Mouse (Mus musculus) MEL (cell line): Measurements from ENCODE around the gene Rph3al. TPM values are rescaled to one million over a fixed set of nuclear protein-coding genes. Genes with fewer than 3 reads are reported as not detected.

ENCODE experiments used
- DNase-seq: peaks from one replicate; pipeline ENCODE4 v3.0.0; 2011; ENCODE audit warnings: low read depth, low spot score
- H3K27ac ChIP-seq: 2 replicates; pipeline ENCODE4 v1.5.1; 2012; ENCODE audit warnings: low read depth, mild to moderate bottlenecking, control low read depth, low read length, moderate library complexity; ENCODE audit not compliant: control insufficient read depth
- H3K27me3 ChIP-seq, 2 experiments: fragments of 150-350 bp in 1 of 2; sonication (generic) in 1 of 2; 2 replicates each; pipeline ENCODE4 v1.6.1; 2012; ENCODE audit warnings: low read length in 2 of 2, mild to moderate bottlenecking in 2 of 2, improper control_type of control experiment in 1 of 2, moderate library complexity in 1 of 2; ENCODE audit not compliant: insufficient read depth in 2 of 2, control insufficient read depth in 1 of 2
- H3K36me3 ChIP-seq, 2 experiments: 2 replicates each; pipeline ENCODE4 v1.6.1; 2012 to 2014; ENCODE audit warnings: low read length in 2 of 2, improper control_type of control experiment in 1 of 2, inconsistent platforms in 1 of 2, mild to moderate bottlenecking in 1 of 2; ENCODE audit not compliant: insufficient read depth in 2 of 2, control insufficient read depth in 1 of 2
- H3K4me1 ChIP-seq, 2 experiments: fragments of 150-350 bp in 1 of 2; sonication (generic) in 1 of 2; 2 replicates each; pipeline ENCODE4 v1.6.1; 2012; ENCODE audit warnings: low read length in 2 of 2, improper control_type of control experiment in 1 of 2, mild to moderate bottlenecking in 1 of 2; ENCODE audit not compliant: insufficient read depth in 2 of 2, control insufficient read depth in 1 of 2
- H3K4me3 ChIP-seq, 2 experiments: fragments of 150-350 bp in 1 of 2; sonication (generic) in 1 of 2; 2 replicates each; pipeline ENCODE4 v1.5.1; 2012; ENCODE audit warnings: low read depth in 2 of 2, low read length in 2 of 2, mild to moderate bottlenecking in 2 of 2, moderate library complexity in 2 of 2, control low read depth in 1 of 2, improper control_type of control experiment in 1 of 2; ENCODE audit not compliant: control insufficient read depth in 1 of 2, insufficient read depth in 1 of 2
- H3K79me2 ChIP-seq: 2 replicates; pipeline ENCODE4 v1.6.1; 2012; ENCODE audit warnings: mild to moderate bottlenecking, low read length, moderate library complexity; ENCODE audit not compliant: control insufficient read depth, poor library complexity, insufficient read depth
- H3K9ac ChIP-seq: 2 replicates; pipeline ENCODE4 v1.6.1; 2012; ENCODE audit warnings: low read depth, mild to moderate bottlenecking, control low read depth, low read length, moderate library complexity; ENCODE audit not compliant: control insufficient read depth, poor library complexity, severe bottlenecking
- H3K9me3 ChIP-seq: fragments of 150-350 bp; sonication (generic); replicated peaks from 2 replicates; pipeline ENCODE4 v1.6.1; 2012; ENCODE audit warnings: mild to moderate bottlenecking, low read length, improper control_type of control experiment, moderate library complexity; ENCODE audit not compliant: insufficient read depth
- BHLHE40 ChIP-seq: IDR thresholded peaks from 2 replicates; pipeline ENCODE4 v1.6.1; 2012; ENCODE audit warnings: low read depth, mild to moderate bottlenecking, inconsistent platforms, low read length, improper control_type of control experiment, borderline replicate concordance
- CHD2 ChIP-seq: IDR thresholded peaks from 2 replicates; pipeline ENCODE4 v1.6.1; 2011; ENCODE audit warnings: low read length, improper control_type of control experiment
- CTCF ChIP-seq, 3 experiments: IDR thresholded peaks in 2 of 3; conservative IDR thresholded peaks in 1 of 3; 2 replicates each; pipeline ENCODE4 v1.5.1; 2011 to 2012; ENCODE audit warnings: low read length in 3 of 3, low read depth in 2 of 3, mild to moderate bottlenecking in 2 of 3, improper control_type of control experiment in 1 of 3, inconsistent platforms in 1 of 3, mixed read lengths in 1 of 3, moderate library complexity in 1 of 3; ENCODE audit not compliant: control insufficient read depth in 1 of 3, insufficient read depth in 1 of 3, poor library complexity in 1 of 3, severe bottlenecking in 1 of 3
- E2F4 ChIP-seq: IDR thresholded peaks from 2 replicates; pipeline ENCODE4 v1.6.1; 2011; ENCODE audit warnings: low read depth, low read length, improper control_type of control experiment, borderline replicate concordance
- ELF1 ChIP-seq: IDR thresholded peaks from 2 replicates; pipeline ENCODE4 v1.6.1; 2014; ENCODE audit warnings: low read depth, mild to moderate bottlenecking, inconsistent platforms, low read length, improper control_type of control experiment, moderate library complexity
- EP300 ChIP-seq, 2 experiments: IDR thresholded peaks; 2 replicates each; pipeline ENCODE4 v1.6.1; 2011; ENCODE audit warnings: improper control_type of control experiment in 2 of 2, low read length in 2 of 2, low read depth in 1 of 2, mild to moderate bottlenecking in 1 of 2
- ETS1 ChIP-seq: IDR thresholded peaks from 2 replicates; pipeline ENCODE4 v1.6.1; 2012; ENCODE audit warnings: low read depth, mild to moderate bottlenecking, inconsistent platforms, low read length, improper control_type of control experiment, moderate library complexity
- GABPA ChIP-seq: IDR thresholded peaks from 2 replicates; pipeline ENCODE4 v1.6.1; 2012; ENCODE audit warnings: low read depth, mild to moderate bottlenecking, inconsistent platforms, low read length, improper control_type of control experiment, moderate library complexity
- GATA1 ChIP-seq: IDR thresholded peaks from 2 replicates; pipeline ENCODE4 v1.6.1; 2011; ENCODE audit warnings: low read depth, low read length, improper control_type of control experiment
- JUND ChIP-seq: IDR thresholded peaks from 2 replicates; pipeline ENCODE4 v1.6.1; 2011; ENCODE audit warnings: low read depth, mild to moderate bottlenecking, improper control_type of control experiment, low read length
- KAT2A ChIP-seq: conservative IDR thresholded peaks from 2 replicates; pipeline ENCODE4 v1.6.1; 2012; ENCODE audit warnings: low read depth, low read length, improper control_type of control experiment, inconsistent platforms
- MAFK ChIP-seq: IDR thresholded peaks from 2 replicates; pipeline ENCODE4 v1.6.1; 2011; ENCODE audit warnings: low read depth, mild to moderate bottlenecking, low read length, improper control_type of control experiment, borderline replicate concordance
- MAZ ChIP-seq: IDR thresholded peaks from 2 replicates; pipeline ENCODE4 v1.6.1; 2012; ENCODE audit warnings: low read depth, mild to moderate bottlenecking, inconsistent platforms, low read length, improper control_type of control experiment
- MXI1 ChIP-seq: IDR thresholded peaks from 2 replicates; pipeline ENCODE4 v1.6.1; 2011; ENCODE audit warnings: mild to moderate bottlenecking, low read depth, low read length, improper control_type of control experiment
- MYB ChIP-seq: IDR thresholded peaks from 2 replicates; pipeline ENCODE4 v1.6.1; 2011; ENCODE audit warnings: mild to moderate bottlenecking, low read depth, low read length, improper control_type of control experiment
- NRF1 ChIP-seq: IDR thresholded peaks from 2 replicates; pipeline ENCODE4 v1.6.1; 2014; ENCODE audit warnings: low read depth, mild to moderate bottlenecking, inconsistent platforms, low read length, improper control_type of control experiment, moderate library complexity; ENCODE audit not compliant: poor library complexity, insufficient read depth, severe bottlenecking
- POLR2A ChIP-seq, 2 experiments: IDR thresholded peaks; 2 replicates each; pipeline ENCODE4 v1.6.1; 2011 to 2012; ENCODE audit warnings: low read length in 2 of 2, mild to moderate bottlenecking in 2 of 2, control low read depth in 1 of 2, improper control_type of control experiment in 1 of 2, low read depth in 1 of 2, moderate library complexity in 1 of 2; ENCODE audit not compliant: control insufficient read depth in 1 of 2, insufficient read depth in 1 of 2, poor library complexity in 1 of 2
- POLR2AphosphoS2 ChIP-seq: IDR thresholded peaks from 2 replicates; pipeline ENCODE4 v1.6.1; 2011; ENCODE audit warnings: low read length, improper control_type of control experiment
- POLR2AphosphoS5 ChIP-seq: IDR thresholded peaks from 2 replicates; pipeline ENCODE4 v1.6.1; 2012; ENCODE audit warnings: low read depth, borderline replicate concordance, mild to moderate bottlenecking, inconsistent platforms, low read length, moderate library complexity, mixed read lengths
- RCOR1 ChIP-seq: IDR thresholded peaks from 2 replicates; pipeline ENCODE4 v1.6.1; 2012; ENCODE audit warnings: low read depth, mild to moderate bottlenecking, inconsistent platforms, low read length, improper control_type of control experiment
- SMC3 ChIP-seq: IDR thresholded peaks from 2 replicates; pipeline ENCODE4 v1.6.1; 2011; ENCODE audit warnings: low read depth, low read length, improper control_type of control experiment
- TAL1 ChIP-seq: IDR thresholded peaks from 2 replicates; pipeline ENCODE4 v1.6.1; 2012; ENCODE audit warnings: mild to moderate bottlenecking, inconsistent platforms, low read length, moderate library complexity, mixed read lengths
- TCF12 ChIP-seq: IDR thresholded peaks from 2 replicates; pipeline ENCODE4 v1.6.1; 2014; ENCODE audit warnings: low read depth, mild to moderate bottlenecking, inconsistent platforms, low read length, improper control_type of control experiment, moderate library complexity
- UBTF ChIP-seq: IDR thresholded peaks from 2 replicates; pipeline ENCODE4 v1.6.1; 2012; ENCODE audit warnings: low read depth, mild to moderate bottlenecking, inconsistent platforms, low read length, improper control_type of control experiment, moderate library complexity, borderline replicate concordance; ENCODE audit not compliant: insufficient read depth
- USF1 ChIP-seq: IDR thresholded peaks from 2 replicates; pipeline ENCODE4 v1.6.1; 2014; ENCODE audit warnings: low read depth, mild to moderate bottlenecking, inconsistent platforms, low read length, improper control_type of control experiment, moderate library complexity
- USF2 ChIP-seq, 2 experiments: IDR thresholded peaks; 2 replicates each; pipeline ENCODE4 v1.6.1; 2011 to 2012; ENCODE audit warnings: improper control_type of control experiment in 2 of 2, low read length in 2 of 2, borderline replicate concordance in 1 of 2, inconsistent platforms in 1 of 2, low read depth in 1 of 2, mild to moderate bottlenecking in 1 of 2; ENCODE audit not compliant: insufficient read depth in 1 of 2
- ZMIZ1 ChIP-seq: IDR thresholded peaks from 2 replicates; pipeline ENCODE4 v1.6.1; 2012; ENCODE audit warnings: low read depth, mild to moderate bottlenecking, inconsistent platforms, low read length, improper control_type of control experiment, moderate library complexity
- polyA plus RNA-seq, 2 experiments: library from polyadenylated mRNA; stranded (reverse) in 1 of 2; unstranded in 1 of 2; fragments of >175 nt in 1 of 2; fragments of >200 nt in 1 of 2; gene quantifications; 2 replicates each; pipeline versions ENCODE4 v1.2.1 to v1.2.4; 2012; ENCODE audit warnings: low replicate concordance in 2 of 2, low read depth in 1 of 2; ENCODE audit not compliant: insufficient read length in 2 of 2, insufficient read depth in 1 of 2, missing spikeins in 1 of 2
- total RNA-seq: library from RNA; depleted of rRNA; stranded (reverse); fragments of 300-350 nt; gene quantifications from 2 replicates; pipeline ENCODE4 v1.2.3, GENCODE M21; 2012

The Rph3al gene
- total and polyA plus RNA-seq, 3 experiments, result 9.4 to 23.0 TPM; not detected in 1

DNA sequence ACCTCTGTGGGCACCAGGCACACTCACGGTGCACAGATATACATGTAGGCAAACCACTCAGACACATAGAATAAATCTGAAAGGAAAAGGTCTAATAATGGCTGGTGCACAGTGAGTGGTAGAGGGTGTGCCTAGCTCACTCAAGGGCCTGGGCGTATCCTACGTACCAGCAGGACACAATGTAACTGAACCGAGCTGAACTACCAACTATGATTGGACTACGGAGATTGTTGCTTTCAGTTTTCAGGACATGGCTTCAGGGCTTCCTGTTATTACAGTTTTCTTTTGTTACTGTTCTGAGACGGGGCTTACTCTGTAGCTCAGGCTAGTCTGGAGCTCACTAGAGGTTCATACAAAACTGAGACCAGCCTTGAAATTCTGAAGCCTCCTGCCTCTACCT, 88.7 kb downstream of the Rph3al start:
- H3K27me3 ChIP-seq, result no peaks in the 10 kb centered on the region
- TF ChIP-seq POLR2AphosphoS2, result no peak
- no peak for TF ChIP-seq MYB
- no peak for TF ChIP-seq MAZ
- TF ChIP-seq TAL1, result no peak
- TF ChIP-seq, all 39 proteins: peak for 0
- H3K27ac ChIP-seq, result no peak overlapping the region
- H3K4me3 ChIP-seq, result no peak overlapping the region
- no peak for DNase-seq
- peaks cover 21 to 30% of the 10 kb centered on the region in 2 experiments for H3K4me1 ChIP-seq
- no peak overlapping the region for H3K9ac ChIP-seq
- H3K9me3 ChIP-seq, result no peaks in the 10 kb centered on the region
- peaks cover 0 to 22% of the 10 kb centered on the region in 2 experiments; a peak in 3 of 4 replicates for H3K36me3 ChIP-seq
- H3K79me2 ChIP-seq, result 0 out of 2 replicates have a peak, but pooled peaks cover 4% of the 10 kb centered on the region

DNA sequence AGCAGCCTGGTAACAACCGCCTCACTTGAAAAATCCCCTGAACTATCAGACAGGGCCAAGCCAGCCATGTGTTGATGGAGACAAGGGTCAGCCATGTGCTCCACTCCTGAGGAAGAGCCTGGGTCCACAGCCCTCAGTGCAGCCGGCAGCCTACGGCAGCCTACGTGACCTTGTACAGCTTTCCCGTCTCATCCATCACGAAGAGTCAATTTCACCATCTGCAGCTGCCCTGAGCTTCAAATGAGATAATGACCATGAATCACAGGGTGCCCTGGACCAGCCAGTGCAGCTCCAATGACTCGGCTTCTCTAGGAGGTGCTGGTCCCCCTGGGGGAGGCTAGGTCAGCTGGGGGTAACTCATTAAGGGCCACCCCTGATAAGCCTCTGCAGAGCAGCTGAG, 91.6 kb downstream of the Rph3al start:
- Histone ChIP-seq H3K9me3 (no peaks in the 10 kb centered on the region), H3K9ac (no peak overlapping the region), H3K79me2 (no peaks in the 10 kb centered on the region), H3K4me3 (no peak overlapping the region), H3K27me3 (no peaks in the 10 kb centered on the region), H3K36me3 (no peaks in the 10 kb centered on the region; a peak in 1 of 4 replicates)
- DNase-seq, result no peak
- no peak for TF ChIP-seq NRF1
- TF ChIP-seq CHD2, result no peak
- no peak for TF ChIP-seq CTCF (IDR thresholded peaks at IDR 0.05 in 2 of 3, conservative IDR thresholded peaks at IDR 0.05 in 1 of 3; ENCODE audit: control insufficient read depth in 1 of 3, insufficient read depth in 1 of 3, low read depth in 2 of 3, low read length in 3 of 3, poor library complexity in 1 of 3, severe bottlenecking in 1 of 3)
- TF ChIP-seq MAFK, result no peak
- no peak for TF ChIP-seq E2F4
- TF ChIP-seq, all 39 proteins: peak for 0
- Histone ChIP-seq H3K27ac (no peak overlapping the region), H3K4me1 (0 out of 4 replicates have a peak, but pooled peaks cover 0 to 2% of the 10 kb centered on the region in 2 experiments)

DNA sequence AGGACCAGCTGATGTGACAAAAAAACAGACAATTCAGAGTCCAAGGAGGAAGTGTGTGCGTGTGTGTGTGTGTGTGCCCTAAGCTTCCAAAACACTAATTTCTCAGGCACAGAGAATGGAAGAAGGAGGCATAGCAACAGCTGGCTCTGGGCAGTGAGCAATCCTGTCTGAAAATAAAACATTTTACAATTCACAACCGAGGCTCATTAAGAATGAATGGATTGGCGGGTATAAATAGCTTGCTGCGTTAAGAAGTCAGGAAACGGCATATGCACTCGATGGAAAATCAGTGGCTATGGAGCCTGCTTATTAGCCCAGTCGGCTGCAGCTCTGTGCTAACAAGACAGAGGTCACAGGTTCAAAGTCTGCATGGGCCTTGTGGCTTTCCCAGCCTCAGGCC, 92.6 kb downstream of the Rph3al start:
- no peaks in the 10 kb centered on the region for H3K4me1 ChIP-seq
- H3K9me3 ChIP-seq, result no peaks in the 10 kb centered on the region
- H3K27ac ChIP-seq, result no peak overlapping the region
- no peaks in the 10 kb centered on the region for H3K27me3 ChIP-seq
- no peaks in the 10 kb centered on the region; a peak in 1 of 4 replicates for H3K36me3 ChIP-seq
- no peak overlapping the region for H3K4me3 ChIP-seq
- H3K79me2 ChIP-seq, result no peaks in the 10 kb centered on the region
- H3K9ac ChIP-seq, result no peak overlapping the region
- DNase-seq, result no peak
- TF ChIP-seq EP300 (IDR thresholded peaks at IDR 0.05; ENCODE audit: low read depth in 1 of 2, low read length in 2 of 2) (no peak), GABPA (no peak), POLR2AphosphoS5 (no peak), ELF1 (no peak), TAL1 (no peak), SMC3 (no peak), KAT2A (no peak), RCOR1 (no peak), TCF12 (no peak), JUND (no peak), MYB (no peak), USF1 (no peak), ZMIZ1 (no peak), BHLHE40 (no peak), USF2 (IDR thresholded peaks at IDR 0.05; ENCODE audit: borderline replicate concordance in 1 of 2, insufficient read depth in 1 of 2, low read depth in 1 of 2, low read length in 2 of 2) (no peak), UBTF (no peak), ETS1 (no peak), MXI1 (no peak), POLR2A (IDR thresholded peaks at IDR 0.05; ENCODE audit: control insufficient read depth in 1 of 2, insufficient read depth in 1 of 2, low read depth in 1 of 2, low read length in 2 of 2, poor library complexity in 1 of 2) (no peak), GATA1 (no peak)
- TF ChIP-seq, all 39 proteins: peak for 0
